Mouse (Mus musculus) forebrain, postnatal 0 days (tissue): ENCODE measurements at regions not wholly inside any gene's neighbourhood (a gene's known extent, or its start where the extent isn't known, plus 50 kb on each side); places are given as distances from the start of the nearest gene placed in this dataset.

Experiments used
- ATAC-seq: fragments of 200-750 bp; cut with Nextera tagmentation; 2 replicates; pipeline ENCODE4 v1.8.0; 2017; ENCODE audit warnings: mild to moderate bottlenecking, moderate library complexity
- DNase-seq: peaks from one replicate; pipeline ENCODE4 v3.0.0-alpha.2; 2015
- H3K27ac ChIP-seq: fragments of 300-500 bp; sonication (generic); 2 replicates; pipeline ENCODE4 v1.5.1; 2014; ENCODE audit warnings: low read depth, mild to moderate bottlenecking, antibody characterized with exemption, low read length, moderate library complexity, mixed read lengths
- H3K27me3 ChIP-seq: fragments of 300-500 bp; sonication (generic); 2 replicates; pipeline ENCODE4 v1.6.1; 2014; ENCODE audit warnings: mild to moderate bottlenecking, low read length, mixed read lengths; ENCODE audit not compliant: insufficient read depth
- H3K36me3 ChIP-seq: fragments of 300-500 bp; sonication (generic); 2 replicates; pipeline ENCODE4 v1.6.1; 2014; ENCODE audit warnings: mild to moderate bottlenecking, moderate library complexity; ENCODE audit not compliant: insufficient read depth
- H3K4me1 ChIP-seq: fragments of 300-500 bp; sonication (generic); 2 replicates; pipeline ENCODE4 v1.6.1; 2014; ENCODE audit warnings: antibody characterized with exemption; ENCODE audit not compliant: insufficient read depth
- H3K4me2 ChIP-seq: fragments of 300-500 bp; sonication (generic); 2 replicates; pipeline ENCODE4 v1.6.1; 2014; ENCODE audit warnings: low read depth, mild to moderate bottlenecking, moderate library complexity
- H3K4me3 ChIP-seq: fragments of 300-500 bp; sonication (generic); 2 replicates; pipeline ENCODE4 v1.5.1; 2014; ENCODE audit warnings: low read depth, low read length, mixed read lengths
- H3K9ac ChIP-seq: fragments of 300-500 bp; sonication (generic); 2 replicates; pipeline ENCODE4 v1.6.1; 2014; ENCODE audit warnings: mild to moderate bottlenecking
- H3K9me3 ChIP-seq: fragments of 300-500 bp; sonication (generic); 2 replicates; pipeline ENCODE4 v1.6.1; 2016; ENCODE audit warnings: low read length
- CTCF ChIP-seq: sonication (generic); IDR thresholded peaks from 2 replicates; pipeline ENCODE4 v1.5.1; 2016; ENCODE audit warnings: antibody characterized with exemption, control low read depth, low read depth
- WGBS: fragments of 180-500 bp; shearing (Covaris S2); extraction: QIAGEN DNeasy Blood & Tissue Kit; methylation state at CpG from one replicate; pipeline ENCODE4 v1.1.7; 2014; 5-methylcytosine and 5-hydroxymethylcytosine counted together

DNA sequence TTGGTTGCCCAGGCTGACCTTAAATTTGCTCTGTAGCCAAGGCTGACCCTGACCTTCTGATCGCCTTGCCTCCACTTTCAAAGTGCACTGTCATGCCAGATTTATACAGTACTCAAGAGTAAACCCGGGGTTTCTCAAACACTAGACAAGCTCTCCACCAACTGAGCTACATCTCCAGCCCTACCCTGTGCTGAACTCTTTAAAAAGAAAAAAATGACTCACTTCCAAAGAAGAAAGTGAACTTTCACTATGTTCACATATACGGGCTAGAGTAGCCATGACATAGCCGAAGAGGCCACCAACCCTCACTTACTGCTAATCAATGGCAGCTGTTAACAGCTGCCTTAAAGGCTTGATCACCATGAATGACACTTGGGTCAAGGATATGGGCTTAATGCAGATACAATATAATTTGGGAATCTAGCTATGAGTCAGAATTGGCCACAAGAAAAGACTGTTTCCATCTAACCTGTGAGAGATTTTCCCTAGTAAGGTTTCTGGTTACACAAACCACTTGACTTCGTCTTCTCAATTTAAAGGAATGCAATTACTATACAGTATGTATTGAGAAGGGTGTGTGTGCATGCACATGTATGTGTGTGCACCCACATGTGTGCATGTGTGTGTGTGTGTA lies 157.4 kb upstream of the Tgfbr2 start:
- WGBS = 92% methylated on average over 5 of the region's 5 CpGs
- ATAC-seq (no peak), DNase-seq (no peak)
- Histone ChIP-seq H3K36me3 (no peaks in the 10 kb centered on the region), H3K27me3 (no peaks in the 10 kb centered on the region), H3K4me3 (no peak overlapping the region), H3K27ac (no peak overlapping the region), H3K4me2 (no peak overlapping the region), H3K4me1 (no peaks in the 10 kb centered on the region), H3K9me3 (no peaks in the 10 kb centered on the region), H3K9ac (no peak overlapping the region)
- TF ChIP-seq CTCF = no peak

DNA sequence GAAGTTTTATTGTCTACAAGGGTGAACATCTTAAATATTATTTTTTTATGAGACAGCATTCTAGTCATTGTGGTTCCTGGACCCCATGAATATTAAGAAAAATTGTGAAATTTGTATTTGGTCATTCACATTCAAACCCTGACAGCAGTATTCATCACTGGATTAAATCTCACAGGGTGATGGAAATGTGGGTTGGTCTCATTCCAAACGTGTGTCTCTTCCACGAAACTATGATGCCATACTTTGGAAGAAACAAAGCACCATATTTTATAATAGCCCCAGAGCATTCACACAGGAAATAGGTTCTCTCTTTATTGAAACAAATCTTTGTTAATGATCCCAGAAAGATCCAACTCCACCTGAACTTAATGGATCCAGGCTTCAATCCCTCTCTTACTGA lies 156.2 kb upstream of the Tgfbr2 start:
- 67% methylated on average over 2 of the region's 2 CpGs for WGBS
- TF ChIP-seq CTCF = no peak
- H3K36me3 ChIP-seq = no peaks in the 10 kb centered on the region

GRCm38 (mm10) chr9:116330796-116331195 lies 155.6 kb upstream of the Tgfbr2 start:
- ATAC-seq (no peak), DNase-seq (no peak)
- H3K27me3 ChIP-seq = no peaks in the 10 kb centered on the region
- H3K4me3 ChIP-seq = no peak overlapping the region
- H3K9me3 ChIP-seq = no peaks in the 10 kb centered on the region
- no peak overlapping the region for H3K4me2 ChIP-seq
- no peak overlapping the region for H3K27ac ChIP-seq
- H3K4me1 ChIP-seq = no peaks in the 10 kb centered on the region
- H3K9ac ChIP-seq = no peak overlapping the region
- H3K36me3 ChIP-seq = no peaks in the 10 kb centered on the region
- TF ChIP-seq CTCF = no peak
- 65% methylated on average over 5 of the region's 5 CpGs for WGBS

More for the DNA sequence above, 156.2 kb upstream of the Tgfbr2 start:
- H3K4me1 ChIP-seq = no peaks in the 10 kb centered on the region
- ATAC-seq (no peak), DNase-seq (no peak)
- H3K4me3 ChIP-seq = no peak overlapping the region
- no peak overlapping the region for H3K9ac ChIP-seq
- H3K9me3 ChIP-seq = no peaks in the 10 kb centered on the region
- H3K4me2 ChIP-seq = no peak overlapping the region
- H3K27ac ChIP-seq = no peak overlapping the region
- H3K27me3 ChIP-seq = no peaks in the 10 kb centered on the region

DNA sequence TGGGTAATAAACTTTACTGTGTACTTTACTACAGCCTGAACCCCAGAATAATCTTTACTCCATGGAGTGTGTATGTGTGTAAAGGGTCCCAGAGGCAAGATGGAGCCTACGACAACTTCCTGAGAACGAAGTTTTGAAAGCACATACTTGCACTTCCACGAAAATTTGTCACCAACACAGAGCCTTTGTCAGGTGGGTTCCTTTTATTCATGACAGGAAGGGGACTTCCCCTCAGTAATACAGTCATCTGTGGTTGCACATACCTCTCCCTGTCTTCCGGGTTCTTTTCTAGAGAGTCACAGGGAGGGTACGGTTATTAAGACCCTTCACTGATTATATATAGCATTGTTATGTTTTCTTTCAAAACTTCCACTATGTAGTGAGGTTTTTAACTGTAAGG lies 154.0 kb upstream of the Tgfbr2 start:
- no peaks in the 10 kb centered on the region for H3K27me3 ChIP-seq
- DNase-seq (no peak), ATAC-seq (no peak)
- no peaks in the 10 kb centered on the region for H3K4me1 ChIP-seq
- no peak for TF ChIP-seq CTCF
- 87% methylated on average over 5 of the region's 5 CpGs for WGBS
- H3K9me3 ChIP-seq = no peaks in the 10 kb centered on the region
- no peak overlapping the region for H3K4me2 ChIP-seq
- H3K27ac ChIP-seq = no peak overlapping the region
- H3K4me3 ChIP-seq = no peak overlapping the region
- H3K36me3 ChIP-seq = no peaks in the 10 kb centered on the region
- no peak overlapping the region for H3K9ac ChIP-seq

DNA sequence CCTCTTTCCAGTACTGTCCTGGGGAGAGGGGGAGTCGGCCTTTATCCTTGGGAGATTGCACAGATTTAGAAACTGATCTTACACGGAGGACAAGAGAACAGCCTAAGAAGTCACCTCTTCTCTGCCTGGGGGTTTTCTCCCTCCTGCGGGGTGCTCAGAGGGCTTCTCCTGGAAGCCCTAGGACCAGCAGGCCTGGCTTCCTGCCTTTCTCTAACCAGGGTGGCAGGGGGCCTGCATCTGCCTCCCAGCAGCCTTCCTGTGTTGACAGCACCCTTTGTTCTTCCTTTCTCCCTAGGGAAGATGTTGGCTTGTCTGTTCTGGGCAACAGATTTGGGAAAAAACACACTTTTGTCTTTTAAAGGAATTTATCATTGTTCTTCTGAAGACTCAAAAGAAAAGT lies 153.0 kb upstream of the Tgfbr2 start:
- H3K4me2 ChIP-seq = no peak overlapping the region
- H3K4me1 ChIP-seq = no peaks in the 10 kb centered on the region
- no peaks in the 10 kb centered on the region for H3K36me3 ChIP-seq
- 25% methylated on average over 3 of the region's 3 CpGs for WGBS
- no peaks in the 10 kb centered on the region for H3K9me3 ChIP-seq
- DNase-seq (no peak), ATAC-seq (no peak)
- TF ChIP-seq CTCF = no peak
- H3K27ac ChIP-seq = no peak overlapping the region
- no peaks in the 10 kb centered on the region for H3K27me3 ChIP-seq
- no peak overlapping the region for H3K4me3 ChIP-seq
- H3K9ac ChIP-seq = no peak overlapping the region

GRCm38 (mm10) chr9:116327080-116327479 lies 151.9 kb upstream of the Tgfbr2 start:
- ATAC-seq = no peak
- Histone ChIP-seq H3K27me3 (no peaks in the 10 kb centered on the region), H3K4me2 (no peak overlapping the region), H3K4me1 (no peaks in the 10 kb centered on the region), H3K9ac (no peak overlapping the region), H3K36me3 (no peaks in the 10 kb centered on the region), H3K27ac (no peak overlapping the region), H3K9me3 (no peaks in the 10 kb centered on the region), H3K4me3 (no peak overlapping the region)
- 96% methylated on average over 2 of the region's 2 CpGs for WGBS
- no peak for DNase-seq
- TF ChIP-seq CTCF = no peak

- no peak overlapping the region for H3K9ac ChIP-seq
- no peak overlapping the region for H3K4me2 ChIP-seq
- no peak for ATAC-seq
- no peak overlapping the region for H3K27ac ChIP-seq
- H3K4me1 ChIP-seq = no peaks in the 10 kb centered on the region
- H3K4me3 ChIP-seq = no peak overlapping the region
- H3K9me3 ChIP-seq = no peaks in the 10 kb centered on the region
- 83% methylated on average over 4 of the region's 4 CpGs for WGBS
- H3K36me3 ChIP-seq = no peaks in the 10 kb centered on the region
- no peaks in the 10 kb centered on the region for H3K27me3 ChIP-seq
- no peak for DNase-seq
- no peak for TF ChIP-seq CTCF
Measured at GRCm38 (mm10) chr9:116324971-116325370, 149.8 kb upstream of the Tgfbr2 start.
